Mouse (Mus musculus): ENCODE measurements around the gene Gm5128. TPM values are rescaled to one million over a fixed set of nuclear protein-coding genes. Genes with fewer than 3 reads are reported as not detected.

Gene Gm5128
- 27.7 TPM for polyA plus RNA-seq (2014; fragmentation: Illumina TruSeq; extraction: RNeasy Lipid Tissue Mini Kit (QIAGEN cat#74804); ENCODE audit: low read depth, low replicate concordance)

DNA sequence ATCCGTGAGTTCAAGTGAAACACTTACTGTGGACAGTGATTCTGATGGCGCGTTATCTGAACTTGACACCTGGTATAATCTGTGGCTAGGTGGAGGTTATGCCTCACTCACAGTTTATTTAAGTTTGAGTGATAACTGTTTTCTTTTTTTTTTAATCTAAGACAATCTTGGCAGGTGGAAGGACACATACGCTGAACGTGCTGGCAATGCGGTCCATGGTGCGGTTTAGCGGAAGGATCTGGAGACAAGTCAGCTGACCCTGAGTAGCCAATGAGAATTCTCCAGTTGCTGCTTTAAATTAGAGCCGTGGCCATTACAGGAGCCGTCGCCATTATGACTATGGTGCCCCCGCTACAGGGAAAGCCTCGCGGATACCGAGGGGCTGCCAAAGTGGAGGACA, at the start of gene Gm5128:
Gene Gm5128 (plus strand): TSS at position 301 of the 400 bp plus-strand sequence.

Other genes with a start within 250 kb of the Gm5128 start
- 22.7 TPM for gene Gm15023, start 195.7 kb upstream of the Gm5128 start, polyA plus RNA-seq (2014; fragmentation: Illumina TruSeq; extraction: RNeasy Lipid Tissue Mini Kit (QIAGEN cat#74804); ENCODE audit: low read depth, low replicate concordance)
- not detected for gene Tceal6, start 162.6 kb upstream of the Gm5128 start, polyA plus RNA-seq (2014; fragmentation: Illumina TruSeq; extraction: RNeasy Lipid Tissue Mini Kit (QIAGEN cat#74804); ENCODE audit: low read depth, low replicate concordance)
- gene Pramel3, start 71.0 kb upstream of the Gm5128 start, polyA plus RNA-seq (2014; fragmentation: Illumina TruSeq; extraction: RNeasy Lipid Tissue Mini Kit (QIAGEN cat#74804); ENCODE audit: low read depth, low replicate concordance), result 17.5 TPM
- 15.6 TPM for gene Gm7903, start 60.6 kb downstream of the Gm5128 start, polyA plus RNA-seq (2014; fragmentation: Illumina TruSeq; extraction: RNeasy Lipid Tissue Mini Kit (QIAGEN cat#74804); ENCODE audit: low read depth, low replicate concordance)
- gene AV320801, start 121.3 kb downstream of the Gm5128 start, polyA plus RNA-seq (2014; fragmentation: Illumina TruSeq; extraction: RNeasy Lipid Tissue Mini Kit (QIAGEN cat#74804); ENCODE audit: low read depth, low replicate concordance), result 21.4 TPM
- 1.4 TPM for gene Nxf7, start 225.5 kb downstream of the Gm5128 start, polyA plus RNA-seq (2014; fragmentation: Illumina TruSeq; extraction: RNeasy Lipid Tissue Mini Kit (QIAGEN cat#74804); ENCODE audit: low read depth, low replicate concordance)